Comparison of ENCODE assay signal across 12 mouse cellular contexts in the genomic region with DNA sequence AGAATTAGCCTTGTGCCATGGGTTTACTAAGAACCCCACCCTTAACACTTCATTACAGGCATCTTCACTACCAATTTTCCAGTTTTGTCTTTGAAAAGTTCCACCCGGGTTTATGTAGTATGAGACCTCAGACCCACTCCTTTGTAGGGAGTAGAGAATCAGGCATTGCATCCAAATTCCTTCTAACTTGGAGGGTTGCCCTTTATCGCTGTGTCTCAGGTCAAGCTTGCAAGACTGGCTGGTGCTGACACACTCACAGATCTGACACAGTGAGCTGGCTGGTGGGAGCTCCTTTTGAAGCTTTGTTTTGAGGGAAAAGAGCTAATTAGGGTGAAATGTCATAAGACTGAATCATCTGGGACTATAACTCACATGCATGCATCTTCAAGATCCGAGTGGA.
"Had no signal": no experiment of that assay in that cellular context is flagged by ENCODE, and none has a peak within 500 bp of the region (broad histone marks: within the 10 kb centered on the region; RNA-seq: fewer than 3 reads in every experiment).

No protein-coding gene starts in this region.

- DNase-seq: lung, embryonic 14.5 days; lung, postnatal 10 days; lung, postnatal 4 days; midbrain, embryonic 14.5 days; retina, postnatal 1 day; right cerebral cortex, adult 18-20 months; right cerebral cortex, postnatal 25 days; right cerebral cortex, postnatal 4 days; spleen, adult 18-20 months; thymus, adult 18-20 months; thymus, postnatal 14 days; thymus, postnatal 36 days had no signal
